Mouse (Mus musculus): ENCODE measurements around the gene S100a14.
A peak's percentile ranks its signal among the peaks of the same experiment; 100 is the strongest.

The S100a14 gene

GRCm38 (mm10) chr3:90515789-90516188 is 10.9 kb upstream of the S100a14 start:
- ATAC-seq (ENCODE audit: insufficient number of reproducible peaks, low FRiP score, low TSS enrichment): no peak

GRCm38 (mm10) chr3:90517711-90518110 is 8.9 kb upstream of the S100a14 start:
- ATAC-seq (ENCODE audit: insufficient number of reproducible peaks, low FRiP score, low TSS enrichment): no peak

GRCm38 (mm10) chr3:90525421-90525820 is 1.2 kb upstream of the S100a14 start:
- peak; percentile 45; the same call in 1 of the 2 replicates for ATAC-seq (ENCODE audit: insufficient number of reproducible peaks, low FRiP score, low TSS enrichment)

GRCm38 (mm10) chr3:90526076-90526475 is 580 bp upstream of the S100a14 start:
- no peak for ATAC-seq (ENCODE audit: insufficient number of reproducible peaks, low FRiP score, low TSS enrichment)

GRCm38 (mm10) chr3:90527291-90527873 is 726 bp downstream of the S100a14 start:
- ATAC-seq (ENCODE audit: insufficient number of reproducible peaks, low FRiP score, low TSS enrichment): no peak

GRCm38 (mm10) chr3:90531713-90532112 is 5.1 kb downstream of the S100a14 start:
- no peak for ATAC-seq (ENCODE audit: insufficient number of reproducible peaks, low FRiP score, low TSS enrichment)

GRCm38 (mm10) chr3:90535446-90535845 is 8.8 kb downstream of the S100a14 start:
- ATAC-seq (ENCODE audit: insufficient number of reproducible peaks, low FRiP score, low TSS enrichment): no peak

GRCm38 (mm10) chr3:90537141-90537904 is 10.7 kb downstream of the S100a14 start, which contains the start of gene S100a16:
TSS of gene S100a16 (plus strand) at chr3:90537254.
- peak; percentile 87 for ATAC-seq (ENCODE audit: insufficient number of reproducible peaks, low FRiP score, low TSS enrichment)

- ATAC-seq (ENCODE audit: insufficient number of reproducible peaks, low FRiP score, low TSS enrichment): no peak
Observed at GRCm38 (mm10) chr3:90537905-90538296, 11.2 kb downstream of the S100a14 start.

- ATAC-seq (ENCODE audit: insufficient number of reproducible peaks, low FRiP score, low TSS enrichment): no peak
Observed at GRCm38 (mm10) chr3:90540904-90541303, 14.2 kb downstream of the S100a14 start.

- ATAC-seq (ENCODE audit: insufficient number of reproducible peaks, low FRiP score, low TSS enrichment): no peak
Observed at GRCm38 (mm10) chr3:90549676-90550420, 23.2 kb downstream of the S100a14 start.

GRCm38 (mm10) chr3:90550421-90550790 is 23.8 kb downstream of the S100a14 start:
- ATAC-seq (ENCODE audit: insufficient number of reproducible peaks, low FRiP score, low TSS enrichment): no peak

GRCm38 (mm10) chr3:90552231-90552630 is 25.6 kb downstream of the S100a14 start:
- ATAC-seq (ENCODE audit: insufficient number of reproducible peaks, low FRiP score, low TSS enrichment): no peak

GRCm38 (mm10) chr3:90555954-90556353 is 29.3 kb downstream of the S100a14 start:
- ATAC-seq (ENCODE audit: insufficient number of reproducible peaks, low FRiP score, low TSS enrichment): peak; percentile 56; the same call in 1 of the 2 replicates

- ATAC-seq (ENCODE audit: insufficient number of reproducible peaks, low FRiP score, low TSS enrichment): no peak
Observed at GRCm38 (mm10) chr3:90560008-90560628, 33.5 kb downstream of the S100a14 start, which contains the start of gene S100a3. TSS of gene S100a3 (plus strand) at chr3:90560578.

- no peak for ATAC-seq (ENCODE audit: insufficient number of reproducible peaks, low FRiP score, low TSS enrichment)
Observed at GRCm38 (mm10) chr3:90574691-90575090, 48.0 kb downstream of the S100a14 start.

- no peak for ATAC-seq (ENCODE audit: insufficient number of reproducible peaks, low FRiP score, low TSS enrichment)
Observed at GRCm38 (mm10) chr3:90575320-90575719, 48.7 kb downstream of the S100a14 start.

GRCm38 (mm10) chr3:90576351-90577001 is 49.8 kb downstream of the S100a14 start:
- no peak for ATAC-seq (ENCODE audit: insufficient number of reproducible peaks, low FRiP score, low TSS enrichment)
